Mouse (Mus musculus) 3134 (cell line): Measurements from ENCODE around the gene Taf4.

ENCODE experiments used
- DNase-seq: peaks from one replicate; pipeline ENCODE4 v3.0.0-alpha.2; 2011; ENCODE audit warnings: low spot score; ENCODE audit not compliant: insufficient read length; ENCODE audit errors: extremely low read depth

Gene Taf4

GRCm38 (mm10) chr2:179946496-179946895, 29.9 kb downstream of the Taf4 start:
- DNase-seq, result no peak

GRCm38 (mm10) chr2:179945051-179945450, 31.4 kb downstream of the Taf4 start:
- DNase-seq, result no peak

- DNase-seq, result no peak
Measured at GRCm38 (mm10) chr2:179941696-179942095, 34.8 kb downstream of the Taf4 start.

GRCm38 (mm10) chr2:179937091-179937490, 39.4 kb downstream of the Taf4 start:
- DNase-seq, result no peak

- no peak for DNase-seq
Measured at GRCm38 (mm10) chr2:179934165-179934564, 42.3 kb downstream of the Taf4 start.

GRCm38 (mm10) chr2:179931741-179932140, 44.7 kb downstream of the Taf4 start:
- DNase-seq, result no peak

- DNase-seq, result no peak
Measured at GRCm38 (mm10) chr2:179929166-179929565, 47.3 kb downstream of the Taf4 start.

GRCm38 (mm10) chr2:179924038-179924437, 52.4 kb downstream of the Taf4 start:
- DNase-seq, result no peak

GRCm38 (mm10) chr2:179921021-179921653, 55.3 kb downstream of the Taf4 start:
- DNase-seq, result no peak

GRCm38 (mm10) chr2:179920042-179920441, 56.4 kb downstream of the Taf4 start:
- no peak for DNase-seq

GRCm38 (mm10) chr2:179916877-179917673, 59.4 kb downstream of the Taf4 start:
- DNase-seq, result peak; percentile 29

GRCm38 (mm10) chr2:179914246-179914645, 62.2 kb downstream of the Taf4 start:
- no peak for DNase-seq

GRCm38 (mm10) chr2:179913349-179913748, 63.1 kb downstream of the Taf4 start:
- no peak for DNase-seq

- DNase-seq, result no peak
Measured at GRCm38 (mm10) chr2:179912911-179913310, 63.5 kb downstream of the Taf4 start.

GRCm38 (mm10) chr2:179896949-179897348, 79.5 kb downstream of the Taf4 start:
- no peak for DNase-seq

GRCm38 (mm10) chr2:179891048-179891447, 85.4 kb downstream of the Taf4 start:
- DNase-seq, result no peak

GRCm38 (mm10) chr2:179884561-179884960, 91.9 kb downstream of the Taf4 start:
- no peak for DNase-seq

GRCm38 (mm10) chr2:179877551-179878215, 98.8 kb downstream of the Taf4 start:
- peak; percentile 30 for DNase-seq

GRCm38 (mm10) chr2:179875147-179875546, 101.3 kb downstream of the Taf4 start:
- peak; percentile 53 for DNase-seq

- DNase-seq, result no peak
Measured at GRCm38 (mm10) chr2:179873315-179873714, 103.1 kb downstream of the Taf4 start.

- DNase-seq, result no peak
Measured at GRCm38 (mm10) chr2:179872724-179873123, 103.7 kb downstream of the Taf4 start.

- DNase-seq, result no peak
Measured at GRCm38 (mm10) chr2:179869871-179870270, 106.6 kb downstream of the Taf4 start.
